Mouse (Mus musculus) testis, adult 2 months (tissue): Measurements from ENCODE around the gene Atp6v0e.

Experiments used
- CTCF ChIP-seq: fragments of 200-500 bp; IDR thresholded peaks from 2 replicates; pipeline ENCODE4 v1.5.1; 2012; ENCODE audit warnings: low read depth, mild to moderate bottlenecking, inconsistent platforms, low read length, moderate library complexity; ENCODE audit not compliant: control insufficient read depth, insufficient read depth, insufficient replicate concordance
- POLR2A ChIP-seq: fragments of 200-500 bp; IDR thresholded peaks from 2 replicates; pipeline ENCODE4 v1.6.1; 2012; ENCODE audit warnings: low read depth, mild to moderate bottlenecking, inconsistent platforms, low read length, moderate library complexity; ENCODE audit not compliant: control insufficient read depth

- TF ChIP-seq POLR2A (no peak), CTCF (no peak)
Observed at GRCm38 (mm10) chr17:26649565-26649964, 13.5 kb upstream of the Atp6v0e start.
